Mouse (Mus musculus) gastrocnemius, adult 8-10 months (tissue): ENCODE measurements around the gene Mtor. TPM values are rescaled to one million over a fixed set of nuclear protein-coding genes. Genes with fewer than 3 reads are reported as not detected.

Experiments
- DNase-seq, 2 experiments: peaks; one replicate each; pipeline ENCODE4 v3.0.0; 2022; ENCODE audit warnings: low spot score in 2 of 2
- total RNA-seq, 4 experiments: library from RNA; stranded (reverse); gene quantifications; 2 replicates each; pipeline ENCODE4 v1.2.4; 2022

Gene Mtor
- 10 to 100 TPM; 32.2 to 37.8 (median 34.9) TPM for total RNA-seq

DNA sequence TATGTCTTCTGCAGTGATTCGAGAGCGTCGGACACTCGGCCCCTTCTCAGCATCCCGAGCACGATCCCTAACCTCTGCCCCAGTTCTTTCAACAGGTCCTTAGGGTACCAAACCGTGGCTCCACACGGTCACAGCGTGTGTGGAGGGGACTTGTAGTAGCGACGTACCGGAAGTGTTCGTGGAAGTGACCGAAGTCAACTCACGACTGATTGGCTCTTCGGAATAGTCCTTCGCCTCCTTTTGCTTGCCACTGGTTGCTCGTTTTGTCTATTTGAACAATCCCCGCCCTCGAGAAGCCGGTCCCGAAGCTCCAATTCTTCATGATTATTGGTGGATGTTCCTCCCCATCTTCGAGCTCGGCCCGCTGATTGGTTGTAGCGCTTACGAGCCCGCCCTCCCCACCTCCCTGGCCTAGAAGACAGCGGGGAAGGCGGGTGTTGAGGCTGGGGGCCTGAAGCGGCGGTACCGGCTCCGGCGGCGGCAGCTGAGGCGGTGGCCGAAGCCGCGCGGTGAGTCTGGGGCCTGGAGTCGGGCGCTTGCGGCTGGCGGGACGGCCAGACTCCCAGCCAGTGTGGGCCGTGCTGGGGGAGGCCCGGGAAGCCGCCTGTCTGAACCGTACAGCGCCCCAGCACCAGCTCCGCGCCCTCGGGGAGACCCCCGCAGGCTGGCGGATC is at the start of gene Mtor:
Mtor (plus strand) TSS at position 433 of the 674 bp plus-strand sequence.
- DNase-seq, result peak; percentile 90 to 93

DNA sequence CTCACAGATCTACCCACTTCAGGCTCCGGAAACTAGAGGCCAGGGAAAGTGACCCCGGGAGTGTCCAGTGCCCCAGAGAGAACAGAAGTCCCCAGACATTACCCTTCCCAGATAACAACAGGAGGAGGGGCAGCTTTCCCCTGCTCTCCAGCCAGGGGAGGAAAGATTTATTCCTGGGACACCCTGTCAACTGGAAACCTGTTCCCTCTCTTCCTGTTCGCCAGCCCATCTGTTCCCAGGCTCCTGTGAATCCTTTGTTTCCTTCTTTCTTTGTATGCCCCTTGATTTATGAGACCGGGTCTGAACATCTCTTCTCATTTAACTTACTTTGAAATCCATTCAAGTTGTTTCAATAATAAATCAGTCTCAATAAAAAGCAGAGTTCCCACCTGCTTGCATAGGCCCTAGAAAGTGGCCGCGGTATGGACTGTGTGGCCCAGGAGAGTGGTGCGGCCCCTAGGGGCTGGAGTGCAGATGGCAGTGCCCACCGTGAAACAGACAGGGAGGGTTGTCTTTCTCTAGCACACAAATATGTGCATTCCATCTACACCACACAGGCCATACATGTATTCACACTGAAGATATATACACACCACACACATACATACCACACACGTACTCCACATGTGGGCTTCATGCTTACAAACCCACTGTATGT is 48.8 kb upstream of the Mtor start:
- no peak for DNase-seq

DNA sequence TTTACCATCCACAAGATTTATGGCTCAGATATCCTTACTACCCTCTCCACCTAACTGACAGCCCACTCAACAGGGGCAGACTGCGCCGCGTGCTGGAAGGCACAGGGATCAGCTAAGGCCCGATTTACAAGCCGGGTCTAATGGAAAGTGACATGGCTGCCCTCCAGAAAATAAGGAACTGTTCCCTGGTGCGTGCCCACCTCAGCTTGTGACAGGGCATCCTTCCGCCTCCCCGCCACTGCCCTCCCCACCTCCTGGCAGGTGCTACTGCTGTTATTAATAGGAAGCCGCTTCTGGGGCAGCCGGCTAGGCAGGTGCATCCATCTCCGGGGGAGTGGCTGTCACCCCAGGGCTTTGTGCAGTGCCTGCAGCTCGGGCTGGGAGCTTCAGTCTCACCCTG is 45.0 kb upstream of the Mtor start:
- no peak for DNase-seq

DNA sequence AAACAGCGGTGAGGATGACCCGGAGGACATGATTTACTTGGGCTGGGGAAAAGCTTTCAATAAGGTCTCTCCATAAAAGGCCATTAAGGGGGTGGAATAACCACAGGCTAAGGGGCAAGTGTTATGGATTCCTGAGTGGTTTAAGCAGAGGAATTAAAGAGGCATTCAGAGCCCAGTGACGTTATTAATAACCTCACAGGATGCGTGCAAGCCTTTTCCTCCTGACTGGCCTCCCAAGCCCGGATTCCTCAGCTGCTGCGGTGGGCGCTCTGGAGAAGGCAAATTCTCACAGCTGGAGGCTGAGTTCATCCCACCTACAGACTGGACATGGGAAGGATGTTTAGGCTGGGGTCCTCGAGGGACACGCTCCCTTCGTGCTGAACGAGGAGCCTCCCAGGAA is 43.7 kb upstream of the Mtor start:
- DNase-seq, result no peak

DNA sequence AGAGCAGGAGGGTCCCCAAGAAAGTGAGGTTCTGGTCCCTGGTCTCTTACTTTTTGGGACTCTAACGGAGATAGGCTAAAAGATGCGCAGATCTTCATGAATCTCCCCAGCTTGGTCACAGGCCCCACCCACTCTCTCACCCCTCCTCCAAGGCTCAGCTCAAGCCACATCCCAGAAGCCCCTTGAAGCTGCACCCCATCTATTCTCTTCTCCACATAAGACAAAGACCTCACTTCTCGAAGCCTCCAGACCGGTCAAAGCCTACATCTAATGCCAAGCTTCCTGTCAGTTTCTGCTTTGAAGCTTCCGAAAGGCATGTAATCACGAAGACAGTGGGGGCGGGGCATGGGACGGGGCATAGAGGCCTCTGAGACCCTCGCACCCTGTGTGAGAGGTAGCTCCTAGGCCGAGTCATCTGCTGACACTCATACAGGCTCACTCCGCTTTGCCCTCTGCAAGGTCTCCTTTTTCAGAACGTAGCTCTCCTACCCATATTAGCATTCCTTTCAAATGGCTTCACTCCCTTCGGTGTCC is 43.1 kb upstream of the Mtor start:
- no peak for DNase-seq

DNA sequence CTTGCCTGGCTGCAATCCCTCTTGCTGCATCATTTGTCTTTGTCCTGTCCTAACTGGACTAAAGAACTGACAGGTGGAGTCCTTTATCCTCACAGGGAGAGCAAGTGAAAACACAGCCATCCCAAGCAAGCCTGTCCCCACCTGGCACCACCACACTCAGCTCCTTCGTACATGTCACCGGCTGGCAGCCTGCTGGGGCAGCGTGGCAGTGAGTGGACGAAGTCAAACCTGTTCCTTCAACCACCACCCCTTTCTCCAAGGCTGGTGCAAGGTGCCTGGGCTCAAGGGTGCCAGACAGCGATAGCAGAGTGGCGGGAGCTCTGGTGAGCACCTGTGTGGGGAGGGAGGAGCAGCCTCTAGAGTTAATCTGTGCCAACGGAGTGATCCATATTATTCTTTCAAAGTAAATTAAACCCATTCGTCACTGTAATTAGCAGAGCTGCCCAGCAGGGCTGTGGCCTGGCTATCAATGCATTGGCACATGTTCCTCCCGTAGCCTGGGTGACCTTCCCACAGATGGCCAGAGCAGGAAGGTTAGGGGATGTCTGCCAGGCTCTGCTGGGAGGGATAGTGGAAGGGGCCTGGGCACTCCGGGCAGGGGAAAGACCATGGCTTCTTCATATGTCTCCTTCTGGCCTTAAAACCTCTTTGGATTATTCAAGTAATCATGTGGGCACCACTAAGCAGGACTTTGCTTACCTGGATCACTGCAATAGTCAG is 40.0 kb upstream of the Mtor start:
- no peak for DNase-seq

DNA sequence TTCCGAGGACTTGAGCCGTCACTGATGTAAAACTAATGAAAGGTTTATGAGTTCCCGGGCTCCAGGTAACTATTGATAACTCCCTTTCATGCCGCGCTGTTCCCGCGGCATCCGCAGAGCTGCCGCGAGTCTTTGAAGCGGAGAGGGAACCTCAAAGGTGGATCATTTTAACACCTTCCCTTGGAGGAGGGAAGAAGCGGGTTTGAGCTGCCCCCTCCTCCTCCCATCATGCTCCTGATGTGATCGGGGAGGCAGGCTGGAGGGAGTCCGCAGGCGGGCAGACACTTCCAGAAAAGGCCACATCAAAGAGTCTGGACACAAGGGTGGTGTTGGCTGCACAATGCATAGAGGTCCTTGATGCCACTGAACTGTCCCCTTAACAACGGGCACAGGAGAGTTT is 32.8 kb upstream of the Mtor start:
- no peak for DNase-seq

DNA sequence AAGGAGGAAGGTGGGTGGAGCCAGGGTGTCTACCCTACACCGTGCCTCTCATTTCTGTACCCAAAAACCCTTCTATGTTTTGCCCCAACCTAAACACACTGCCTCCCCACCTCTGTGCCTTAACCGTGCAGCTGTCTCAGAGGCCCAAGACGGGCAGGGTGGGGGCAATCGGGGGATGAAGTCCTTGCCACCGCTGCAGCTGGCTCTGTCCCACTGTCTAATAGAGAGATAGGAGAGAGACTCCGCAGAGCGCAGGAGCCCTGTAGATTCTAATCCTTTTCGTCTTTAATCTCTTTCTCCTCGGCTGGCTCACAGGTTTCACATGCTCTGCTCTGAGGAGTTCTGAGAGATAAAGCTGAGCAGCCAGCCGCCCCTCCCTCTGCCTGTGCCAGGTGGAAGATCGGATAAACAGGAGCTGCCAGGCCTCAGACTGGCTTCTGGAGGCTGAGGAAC is 31.3 kb upstream of the Mtor start:
- DNase-seq, result no peak

DNA sequence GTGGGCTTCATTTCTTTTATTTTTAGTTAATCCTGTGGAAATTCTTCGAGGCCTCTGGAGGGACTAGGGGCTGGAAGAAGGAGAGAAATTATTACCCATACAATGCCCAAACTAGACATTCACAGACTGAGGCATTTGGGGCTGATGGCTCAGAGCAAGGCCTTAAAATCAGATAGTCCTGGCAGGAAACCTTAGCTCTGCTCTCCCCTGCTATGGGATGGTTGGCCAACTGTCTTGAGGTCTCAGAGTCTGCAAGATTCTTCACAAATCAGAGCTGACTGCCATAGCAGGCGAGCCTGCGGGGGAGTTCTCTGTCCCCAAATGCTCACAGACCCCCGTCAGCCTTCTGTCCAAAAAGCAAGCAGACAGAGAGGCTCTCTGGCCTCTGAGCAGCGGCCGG is 30.9 kb upstream of the Mtor start:
- DNase-seq, result no peak

DNA sequence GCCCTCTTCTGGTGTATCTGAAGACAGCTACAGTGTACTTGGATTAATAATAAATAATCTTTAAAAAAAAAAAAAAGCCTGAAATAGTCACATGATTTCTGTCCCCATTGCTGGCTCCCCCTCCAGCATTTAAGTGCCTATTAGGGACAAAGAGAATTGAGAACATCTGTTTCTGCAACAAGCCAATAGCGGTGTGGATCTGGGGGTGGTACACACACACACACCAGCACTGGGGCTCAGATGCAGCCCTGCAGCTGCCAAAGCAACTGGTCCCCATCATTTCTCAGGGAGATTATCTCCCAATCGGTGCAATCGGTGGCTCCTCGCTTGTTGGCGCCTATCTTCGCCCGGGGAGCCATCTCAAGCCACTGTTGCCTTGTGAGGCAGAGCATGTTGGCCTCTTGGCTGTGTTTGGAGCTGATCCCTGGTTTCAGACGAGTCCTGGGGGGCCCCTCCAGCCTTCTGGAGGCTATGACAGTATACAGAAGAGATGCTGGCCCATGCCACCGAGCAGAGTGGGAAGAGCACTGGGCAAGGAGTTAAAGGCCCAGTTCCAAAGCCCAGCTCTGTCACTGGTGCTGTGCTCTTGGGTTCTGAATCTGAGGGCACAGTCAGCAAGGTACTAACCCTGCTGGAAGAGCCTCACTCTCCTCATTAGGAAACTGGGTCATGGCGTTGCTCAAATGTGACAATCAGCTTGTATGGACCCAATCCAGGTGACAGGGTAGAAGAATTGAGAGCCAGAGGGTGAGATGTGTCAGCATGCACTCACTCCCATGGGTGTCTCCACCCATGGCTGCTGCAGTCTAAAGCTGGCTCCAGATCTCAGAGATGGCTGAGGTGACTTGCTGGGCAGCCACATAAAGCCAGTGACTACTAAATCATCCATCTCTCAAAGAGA is 21.2 kb upstream of the Mtor start:
- peak in 1 of 2 experiments; percentile 20 for DNase-seq

DNA sequence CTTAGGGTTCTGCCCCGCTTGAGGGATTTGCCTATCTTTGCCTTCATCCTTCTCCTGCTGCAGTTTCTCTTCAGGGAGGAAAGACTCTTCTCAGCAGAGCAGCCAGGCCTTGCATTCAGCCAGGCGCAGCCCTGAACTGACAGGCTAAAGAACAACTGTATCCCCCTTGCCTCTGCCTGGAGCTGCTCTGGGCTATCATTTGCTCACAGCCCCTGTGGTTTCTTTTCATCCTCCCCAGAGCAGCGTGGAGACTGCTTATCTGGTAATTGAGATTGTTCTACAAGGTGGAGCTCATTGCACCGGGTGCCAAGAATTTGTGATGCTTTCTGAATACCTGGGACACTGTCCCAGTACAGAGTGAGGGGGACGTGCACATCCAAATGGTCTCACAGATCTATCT is 19.9 kb upstream of the Mtor start:
- no peak for DNase-seq

DNA sequence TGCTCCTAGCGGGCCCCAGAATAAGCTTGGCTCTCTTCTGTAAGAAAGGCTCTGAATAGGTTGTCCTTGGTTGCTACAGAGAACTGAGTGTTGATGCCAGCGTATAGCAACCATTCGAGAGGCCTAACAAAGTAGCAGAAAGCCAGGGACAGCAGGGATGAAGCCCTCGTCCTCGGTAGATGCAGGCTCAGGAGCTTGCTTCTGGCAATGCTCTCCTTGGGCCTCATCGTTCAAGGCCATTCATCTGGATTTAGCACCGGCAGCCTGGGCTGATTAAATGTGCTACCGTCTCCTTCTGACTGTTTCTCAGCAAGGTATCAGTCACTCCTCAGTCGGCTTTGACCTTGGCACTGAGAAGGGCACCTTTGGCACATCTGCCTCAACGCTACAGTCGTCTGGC is 19.3 kb upstream of the Mtor start:
- no peak for DNase-seq

DNA sequence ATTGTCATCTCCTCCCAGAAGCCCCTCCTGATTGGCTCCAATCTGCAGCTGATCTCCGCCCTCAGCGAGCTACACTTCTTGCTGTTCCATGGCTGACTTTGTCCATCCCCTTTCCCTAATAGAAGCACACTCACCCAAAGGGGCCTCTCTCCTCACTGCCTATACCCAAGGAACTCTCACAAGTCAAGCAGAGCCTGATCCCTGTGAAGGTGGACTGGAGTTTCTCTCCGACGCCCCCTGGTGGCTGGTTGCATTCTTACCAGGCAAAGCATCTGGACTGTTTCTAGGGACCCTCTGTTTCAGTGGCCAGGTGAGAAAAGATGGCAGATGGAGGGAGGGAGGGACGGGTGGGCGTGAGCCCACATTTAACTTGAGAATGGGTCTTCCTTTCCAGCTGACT is 18.7 kb upstream of the Mtor start:
- DNase-seq, result peak in 1 of 2 experiments; percentile 24

DNA sequence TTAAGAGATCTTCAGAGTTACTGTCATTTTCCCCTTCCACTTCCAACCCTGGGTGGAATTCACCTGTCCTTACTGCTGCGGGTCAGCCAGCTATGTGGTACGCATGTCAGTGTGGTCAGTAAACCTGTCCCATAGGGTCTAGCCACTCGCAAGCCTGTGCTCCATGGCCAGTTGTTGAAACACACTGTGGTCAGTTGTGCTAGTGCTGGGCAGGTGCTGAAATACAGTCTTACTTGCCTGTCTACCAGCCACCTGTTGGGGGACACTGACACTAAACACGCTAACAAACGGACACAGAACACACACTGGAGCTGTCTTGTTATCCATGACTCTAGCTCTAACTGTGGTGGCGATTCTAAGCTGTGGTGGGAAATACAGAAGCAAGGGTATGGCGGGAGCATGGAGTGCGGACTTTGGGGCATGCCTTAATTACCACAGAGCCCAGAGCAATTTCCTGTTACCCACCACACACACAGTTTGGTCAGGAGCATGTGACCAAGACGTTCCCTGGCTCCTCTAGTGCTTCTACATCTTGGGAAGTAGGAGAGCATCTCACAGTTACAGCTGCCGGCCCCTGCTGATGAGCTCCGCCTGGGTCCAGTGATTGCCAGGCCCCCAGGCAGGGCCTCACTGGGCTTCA is 17.4 kb upstream of the Mtor start:
- DNase-seq, result no peak

DNA sequence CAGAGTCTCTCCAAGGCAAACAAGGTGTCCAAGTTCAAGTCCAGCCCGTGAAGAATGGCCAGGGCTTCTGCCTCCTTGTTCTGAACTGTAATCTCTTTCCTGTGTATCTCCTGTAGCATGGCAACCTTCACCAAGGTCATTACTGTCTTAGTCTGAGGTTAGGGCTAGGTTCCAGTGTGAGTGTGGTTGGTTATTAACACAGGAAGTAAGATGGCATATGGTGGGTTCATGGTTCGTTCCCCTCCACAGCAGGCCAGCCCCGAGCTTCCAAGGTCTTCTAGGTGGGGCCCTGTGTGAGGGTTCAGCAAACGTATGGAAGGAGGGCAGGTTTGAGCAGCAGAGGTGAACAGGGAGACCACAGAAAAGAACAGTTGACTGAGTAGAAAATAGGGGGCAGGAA is 15.9 kb upstream of the Mtor start:
- no peak for DNase-seq

DNA sequence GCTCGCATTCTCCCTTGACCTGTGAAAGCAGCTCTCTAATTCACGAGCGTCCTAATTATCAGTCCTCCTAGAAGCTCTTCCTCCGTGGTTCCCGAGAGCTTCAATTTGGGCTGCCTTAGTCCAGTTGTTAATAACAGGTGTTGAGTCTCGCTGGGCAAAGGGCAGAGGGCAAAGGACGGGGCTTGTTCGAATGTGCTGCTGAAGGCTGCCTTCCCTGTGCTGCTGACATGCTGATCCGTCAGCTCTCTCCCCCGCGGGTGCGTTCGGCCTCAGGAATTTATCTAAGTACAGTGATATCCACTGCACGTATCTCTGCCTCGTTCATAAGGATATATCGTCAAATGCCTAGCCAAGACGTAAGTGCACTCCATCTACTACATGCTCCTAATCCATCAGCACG is 15.1 kb upstream of the Mtor start:
- no peak for DNase-seq

DNA sequence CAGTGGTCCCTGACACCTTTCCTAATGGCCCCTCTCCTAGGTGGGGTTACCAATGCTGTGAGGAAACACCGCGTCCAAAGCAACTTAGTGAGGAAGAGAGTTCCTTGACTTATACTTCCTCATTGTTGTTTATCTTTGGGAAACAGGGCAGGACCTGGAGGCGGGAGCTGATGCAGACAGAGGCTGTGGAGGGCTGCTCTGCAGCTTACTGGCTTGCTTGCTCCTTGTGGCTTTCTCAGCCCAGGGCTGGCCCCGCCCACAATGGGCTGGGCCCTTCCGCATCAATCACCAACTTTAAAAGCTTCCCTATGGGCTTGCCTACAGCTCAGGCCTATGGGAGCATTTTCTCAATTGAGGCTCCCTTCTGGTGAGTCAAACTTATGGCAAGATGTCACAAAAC is 14.6 kb upstream of the Mtor start:
- no peak for DNase-seq

DNA sequence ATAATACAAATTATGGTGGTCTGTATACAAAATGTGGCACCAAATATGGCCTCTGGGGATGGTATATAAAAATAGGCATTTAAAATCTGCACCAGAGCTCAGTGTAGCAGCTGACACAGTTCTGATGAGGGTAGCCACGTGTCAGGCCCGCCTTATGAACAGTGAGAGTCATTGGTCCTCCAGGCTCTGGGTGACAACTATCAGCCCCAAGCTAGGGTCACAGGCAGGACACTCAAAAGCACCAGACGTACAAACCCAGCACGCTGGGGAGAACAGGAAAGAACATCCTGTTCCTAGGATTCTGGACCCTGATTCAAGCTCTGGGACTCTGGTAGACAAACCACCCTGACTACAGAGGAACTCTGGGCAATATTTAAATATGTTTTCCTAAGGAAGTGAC is 13.9 kb upstream of the Mtor start:
- no peak for DNase-seq

DNA sequence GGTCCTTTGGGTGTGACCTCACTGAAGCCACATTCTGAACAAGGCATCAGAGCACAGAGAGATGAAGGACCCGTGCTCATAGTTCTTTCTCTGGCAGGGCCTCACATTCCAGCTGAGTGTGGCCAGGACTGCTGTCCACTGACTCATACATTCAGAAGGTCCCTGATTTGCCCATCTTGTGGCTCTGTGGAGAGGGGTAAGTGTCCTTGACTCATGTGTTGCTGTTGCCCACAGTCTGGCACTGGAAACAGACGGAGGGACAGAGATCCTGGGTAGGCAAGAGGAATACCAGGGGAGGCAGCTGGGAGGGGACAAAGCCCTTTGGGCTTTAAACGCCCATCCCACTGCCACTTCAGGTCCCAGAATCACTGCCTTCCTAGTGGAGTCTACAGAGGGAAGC is 13.3 kb upstream of the Mtor start:
- DNase-seq, result no peak

DNA sequence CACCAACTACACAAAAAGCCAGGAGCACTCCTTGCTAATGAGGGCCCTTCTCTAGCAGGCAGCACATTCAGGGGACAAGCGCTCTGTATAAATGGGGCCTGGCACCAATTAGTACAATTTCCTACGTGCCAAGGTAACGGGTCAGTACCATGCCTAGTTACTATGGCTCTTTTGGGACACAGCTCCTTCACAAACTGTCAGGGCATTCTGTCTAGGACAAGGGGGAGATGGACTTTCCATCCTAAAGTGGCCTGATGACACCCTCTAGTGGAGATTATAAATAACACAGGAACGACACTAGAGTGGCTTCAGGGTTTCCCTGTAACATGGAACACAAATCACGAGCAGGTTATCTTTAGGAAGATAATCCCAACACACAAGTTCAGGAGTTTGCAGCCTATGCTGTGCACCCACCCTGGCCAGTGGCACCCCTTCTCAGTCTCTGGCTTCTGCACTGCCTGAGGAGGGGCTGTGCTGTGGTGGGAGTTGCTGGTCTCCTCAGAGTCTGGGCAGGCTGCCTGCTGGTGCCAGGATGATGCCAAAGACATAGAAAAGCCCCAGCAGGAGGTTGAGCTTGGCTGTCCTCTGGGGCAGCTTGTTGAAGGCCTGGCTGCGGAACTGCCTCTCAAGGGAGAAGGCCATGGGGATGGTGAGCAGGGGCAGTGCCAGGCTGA is 12.6 kb upstream of the Mtor start:
- no peak for DNase-seq
